Mouse (Mus musculus): ENCODE results near the gene Rbpjl.

- no peak for TF ChIP-seq POLR2A (IDR thresholded peaks at IDR 0.05; ENCODE audit: low read depth, low read length)
- no peak for TF ChIP-seq CTCF (IDR thresholded peaks at IDR 0.05; ENCODE audit: borderline replicate concordance, insufficient read depth, low read length)
Observed at GRCm38 (mm10) chr2:164443460-164444000, 40.6 kb downstream of the Rbpjl start, which contains the start of gene Sdc4.
